ENCODE assay signal across 29 mouse cellular contexts in genomic region chr2:128377680-128378079, GRCm38 (mm10).
DNase-seq lines count a peak whose midpoint lies in the region; ATAC-seq and TF ChIP-seq lines count a peak whose summit lies in the region.
"Had no signal": no experiment of that assay in that cellular context is flagged by ENCODE, and none has a peak within 500 bp of the region (broad histone marks: within the 10 kb centered on the region; RNA-seq: fewer than 3 reads in every experiment).

No protein-coding gene starts in this region.

- no peak overlapping the region for H3K27ac ChIP-seq in lung, postnatal 0 days (ENCODE audit: low read length)
- H3K27ac ChIP-seq in layer of hippocampus, adult 2 months = no peak overlapping the region
- H3K27ac ChIP-seq: embryonic facial prominence, embryonic 13.5 days; forebrain, embryonic 10.5 days; forebrain, embryonic 15.5 days; heart, embryonic 15.5 days; hindbrain, embryonic 12.5 days; hindbrain, postnatal 0 days; kidney, postnatal 0 days; limb, embryonic 15.5 days; liver, embryonic 13.5 days; macrophage; midbrain, embryonic 13.5 days; stomach, postnatal 0 days had no signal

- H3K27me3 ChIP-seq in lung, postnatal 0 days (replicated peaks; ENCODE audit: insufficient read depth, low read length) = no peaks in the 10 kb centered on the region
- H3K27me3 ChIP-seq: embryonic facial prominence, embryonic 13.5 days; forebrain, embryonic 15.5 days; heart, embryonic 15.5 days; hindbrain, embryonic 12.5 days; liver, embryonic 13.5 days had no signal

- no peak overlapping the region; the same call in 1 of the 2 replicates for H3K4me3 ChIP-seq in lung, postnatal 0 days (ENCODE audit: low read depth, low read length)
- H3K4me3 ChIP-seq in layer of hippocampus, adult 2 months = no peak overlapping the region
- H3K4me3 ChIP-seq: embryonic facial prominence, embryonic 13.5 days; forebrain, embryonic 10.5 days; forebrain, embryonic 15.5 days; heart, embryonic 15.5 days; hindbrain, embryonic 12.5 days; limb, embryonic 15.5 days; liver, embryonic 13.5 days; midbrain, embryonic 13.5 days had no signal

- no peaks in the 10 kb centered on the region; the same call in 1 of the 2 replicates for H3K4me1 ChIP-seq in lung, postnatal 0 days (ENCODE audit: insufficient read depth, low read depth, low read length)

- peak; percentile 17 for DNase-seq in lung, postnatal 0 days (ENCODE audit: low spot score)
- DNase-seq in lung, postnatal 4 days = no peak
- no peak for DNase-seq in thymus, postnatal 0 days (ENCODE audit: low spot score)
- DNase-seq in layer of hippocampus, adult 2 months (ENCODE audit: low spot score in 2 of 2) = no peak
- DNase-seq: adrenal gland, adult 2 months; adrenal gland, postnatal 36 days; cerebellum, adult 18-20 months; cerebellum, postnatal 10 days; kidney, adult 2 months; kidney, postnatal 4 days; layer of hippocampus, postnatal 36 days; left cerebral cortex, postnatal 4 days; liver, embryonic 13.5 days; lung, adult 18-20 months; thymus, adult 18-20 months; thymus, postnatal 36 days had no signal

- H3K9ac ChIP-seq in lung, postnatal 0 days (replicated peaks; ENCODE audit: low read depth) = no peak overlapping the region
- H3K9ac ChIP-seq: embryonic facial prominence, embryonic 13.5 days; forebrain, embryonic 15.5 days; heart, embryonic 15.5 days; hindbrain, embryonic 12.5 days; limb, embryonic 15.5 days; liver, embryonic 13.5 days; midbrain, embryonic 13.5 days had no signal

- no peak for TF ChIP-seq EP300 in lung, postnatal 0 days (IDR thresholded peaks at IDR 0.05)

- no peak overlapping the region; the same call in 1 of the 2 replicates for H3K4me2 ChIP-seq in lung, postnatal 0 days (replicated peaks; ENCODE audit: low read depth, low read length)
- H3K4me2 ChIP-seq: embryonic facial prominence, embryonic 13.5 days; forebrain, embryonic 15.5 days; heart, embryonic 15.5 days; hindbrain, embryonic 12.5 days; limb, embryonic 15.5 days; liver, embryonic 13.5 days; midbrain, embryonic 13.5 days had no signal

- no peaks in the 10 kb centered on the region for H3K36me3 ChIP-seq in lung, postnatal 0 days (ENCODE audit: insufficient read depth, low read length)
- H3K36me3 ChIP-seq: embryonic facial prominence, embryonic 13.5 days; forebrain, embryonic 10.5 days; forebrain, embryonic 15.5 days; heart, embryonic 15.5 days; hindbrain, embryonic 12.5 days; limb, embryonic 15.5 days; liver, embryonic 13.5 days; midbrain, embryonic 13.5 days had no signal

- TF ChIP-seq CTCF in lung, postnatal 0 days (IDR thresholded peaks at IDR 0.05) = no peak
- TF ChIP-seq CTCF in layer of hippocampus, adult 2 months (conservative IDR thresholded peaks at IDR 0.05) = no peak

- no peaks in the 10 kb centered on the region for H3K9me3 ChIP-seq in lung, postnatal 0 days (ENCODE audit: low read length)
- H3K9me3 ChIP-seq: embryonic facial prominence, embryonic 13.5 days; forebrain, embryonic 10.5 days; forebrain, embryonic 15.5 days; heart, embryonic 15.5 days; hindbrain, embryonic 12.5 days; limb, embryonic 15.5 days; liver, embryonic 13.5 days; midbrain, embryonic 13.5 days had no signal

- no peak for ATAC-seq in lung, postnatal 0 days
- ATAC-seq in CD4-positive, CD25-positive, alpha-beta regulatory T cell, adult 4 months = peak; percentile 57
- ATAC-seq in inflammation-experienced regulatory T-cells, adult 6 months = peak; percentile 47
- ATAC-seq: forebrain, embryonic 15.5 days; hindbrain, postnatal 0 days; midbrain, embryonic 13.5 days had no signal

- 40% methylated on average over 10 of the region's 10 CpGs for WGBS in lung, postnatal 0 days
